Mouse (Mus musculus) E14TG2a.4 (cell line): ENCODE measurements at regions not wholly inside any gene's neighbourhood (a gene's known extent, or its start where the extent isn't known, plus 50 kb on each side); places are given as distances from the start of the nearest gene placed in this dataset.
"Not testable (repeated sequence)": the region's sequence is repeated elsewhere in the genome, so short reads cannot be mapped to it uniquely, and the experiment has no call there.

Experiments
- CTCF ChIP-seq: conservative IDR thresholded peaks from 2 replicates; pipeline ENCODE4 v1.5.1; 2014; ENCODE audit warnings: low read length
- NANOG ChIP-seq: IDR thresholded peaks from 2 replicates; pipeline ENCODE4 v1.6.1; 2014; ENCODE audit warnings: borderline replicate concordance, low read length, mixed read lengths

- not testable (repeated sequence) for TF ChIP-seq CTCF, NANOG
Measured at GRCm38 (mm10) chr13:4942490-4942889, 333.5 kb upstream of the Akr1e1 start.
